Comparison of ENCODE assay signal across 16 mouse cellular contexts in the genomic region with DNA sequence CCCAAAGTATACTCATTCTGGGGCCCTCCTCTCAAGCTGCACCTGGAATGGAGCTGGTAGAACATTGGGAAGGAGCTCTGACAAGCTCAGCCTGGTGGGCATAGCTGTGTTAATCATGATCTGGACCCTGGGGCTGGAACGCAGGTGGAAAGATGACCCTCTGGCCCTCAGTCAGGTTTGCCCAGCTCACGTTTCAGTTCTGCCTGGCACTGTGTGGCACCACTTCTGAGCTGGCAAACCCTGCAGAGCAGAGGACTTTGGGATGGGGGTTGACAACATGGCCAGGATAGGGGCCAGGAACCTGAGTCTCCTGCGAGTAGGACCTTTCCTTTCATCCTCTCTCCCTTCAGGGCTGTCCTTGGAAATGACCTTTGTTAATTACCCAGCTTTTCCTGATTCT.
"Had no signal": no experiment of that assay in that cellular context is flagged by ENCODE, and none has a peak within 500 bp of the region (broad histone marks: within the 10 kb centered on the region; RNA-seq: fewer than 3 reads in every experiment).

No protein-coding gene starts in this region.

- H3K4me2 ChIP-seq: lung, embryonic 14.5 days; midbrain, embryonic 12.5 days; neural tube, embryonic 13.5 days; neural tube, embryonic 15.5 days had no signal

- H3K9me3 ChIP-seq: midbrain, embryonic 10.5 days; midbrain, embryonic 12.5 days; neural tube, embryonic 13.5 days; neural tube, embryonic 15.5 days had no signal

- H3K27me3 ChIP-seq: midbrain, embryonic 12.5 days; neural tube, embryonic 13.5 days; neural tube, embryonic 15.5 days had no signal

- H3K4me3 ChIP-seq: midbrain, embryonic 10.5 days; midbrain, embryonic 12.5 days; myocyte; neural tube, embryonic 13.5 days; neural tube, embryonic 15.5 days had no signal

- H3K9ac ChIP-seq: lung, embryonic 14.5 days; midbrain, embryonic 12.5 days; neural tube, embryonic 13.5 days; neural tube, embryonic 15.5 days had no signal

- H3K27ac ChIP-seq: midbrain, embryonic 10.5 days; midbrain, embryonic 12.5 days; neural tube, embryonic 13.5 days; neural tube, embryonic 15.5 days had no signal

- H3K36me3 ChIP-seq: neural tube, embryonic 13.5 days; neural tube, embryonic 15.5 days had no signal

- DNase-seq: lung, embryonic 14.5 days; lung, postnatal 10 days; lung, postnatal 4 days; midbrain, embryonic 14.5 days; retina, postnatal 1 day; right cerebral cortex, postnatal 4 days; spleen, adult 18-20 months; thymus, adult 18-20 months; thymus, postnatal 14 days; thymus, postnatal 36 days had no signal

- H3K4me1 ChIP-seq: midbrain, embryonic 10.5 days; midbrain, embryonic 12.5 days; neural tube, embryonic 13.5 days; neural tube, embryonic 15.5 days had no signal

- ATAC-seq: midbrain, embryonic 16.5 days had no signal
